Mouse (Mus musculus) neural tube, embryonic 15.5 days (tissue): Measurements from ENCODE around the gene Olfr1197. TPM values are rescaled to one million over a fixed set of nuclear protein-coding genes. Genes with fewer than 3 reads are reported as not detected.

Experiments
- ATAC-seq: fragments of 200-750 bp; cut with Nextera tagmentation; 2 replicates; pipeline ENCODE4 v1.8.0; 2017; ENCODE audit warnings: mild to moderate bottlenecking, moderate TSS enrichment, moderate library complexity; ENCODE audit not compliant: low FRiP score
- H3K27ac ChIP-seq: fragments of 300-500 bp; sonication (generic); replicated peaks from 2 replicates; pipeline ENCODE4 v1.5.1; 2015; ENCODE audit warnings: mild to moderate bottlenecking, inconsistent platforms
- H3K27me3 ChIP-seq: fragments of 300-500 bp; sonication (generic); replicated peaks from 2 replicates; pipeline ENCODE4 v1.6.1; 2015; ENCODE audit warnings: inconsistent platforms
- H3K36me3 ChIP-seq: fragments of 300-500 bp; sonication (generic); 2 replicates; pipeline ENCODE4 v1.6.1; 2015; ENCODE audit warnings: inconsistent platforms
- H3K4me1 ChIP-seq: fragments of 300-500 bp; sonication (generic); 2 replicates; pipeline ENCODE4 v1.6.1; 2015; ENCODE audit warnings: inconsistent platforms
- H3K4me2 ChIP-seq: fragments of 300-500 bp; sonication (generic); 2 replicates; pipeline ENCODE4 v1.6.1; 2015; ENCODE audit warnings: inconsistent platforms, mild to moderate bottlenecking, moderate library complexity
- H3K4me3 ChIP-seq: fragments of 300-500 bp; sonication (generic); replicated peaks from 2 replicates; pipeline ENCODE4 v1.5.1; 2015; ENCODE audit warnings: mild to moderate bottlenecking, inconsistent platforms
- H3K9ac ChIP-seq: fragments of 300-500 bp; sonication (generic); replicated peaks from 2 replicates; pipeline ENCODE4 v1.6.1; 2015; ENCODE audit warnings: mild to moderate bottlenecking, inconsistent platforms
- H3K9me3 ChIP-seq: fragments of 300-500 bp; sonication (generic); replicated peaks from 2 replicates; pipeline ENCODE4 v1.6.1; 2016; ENCODE audit warnings: inconsistent platforms
- WGBS: fragments of 180-500 bp; shearing (Covaris S2); methylation state at CpG from one replicate; pipeline ENCODE4 v1.1.7; 2015; ENCODE audit warnings: mixed read lengths; 5-methylcytosine and 5-hydroxymethylcytosine counted together
- polyA plus RNA-seq: library from polyadenylated mRNA; unstranded; fragments of >200 nt; fragmentation: Nextera tagmentation; extraction: Ambion mirVana; gene quantifications from 2 replicates; pipeline ENCODE4 v1.2.1, GENCODE M21; 2015

The Olfr1197 gene
- polyA plus RNA-seq, result not detected in 2 replicates

DNA sequence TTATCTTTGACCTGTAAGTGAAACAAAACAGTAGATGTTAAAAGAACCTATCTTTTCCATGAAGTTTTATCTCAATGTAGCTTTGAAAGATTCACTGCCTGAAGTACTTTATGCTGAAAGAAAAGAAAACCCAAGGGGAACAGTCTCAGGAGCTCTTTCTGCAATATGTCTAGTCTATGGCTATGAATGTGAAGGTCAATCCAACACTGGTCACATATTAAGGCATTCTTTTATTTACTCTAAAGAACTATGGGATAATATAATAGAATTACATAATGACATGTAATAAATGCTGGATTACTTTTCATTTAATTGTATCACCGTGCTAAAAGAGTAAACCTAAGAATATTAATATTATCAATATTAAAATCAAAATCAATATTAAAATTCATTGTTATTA lies at the start of gene Olfr1197:
Gene Olfr1197 (minus strand): TSS at position 101 of the 400 bp plus-strand sequence.
- Histone ChIP-seq H3K27ac (no peak within 1 kb of the TSS), H3K4me1 (no peaks in the 10 kb centered on the region), H3K9ac (no peak within 1 kb of the TSS), H3K36me3 (no peaks in the 10 kb centered on the region), H3K27me3 (no peaks in the 10 kb centered on the region), H3K9me3 (no peaks in the 10 kb centered on the region), H3K4me3 (no peak within 1 kb of the TSS), H3K4me2 (no peak within 1 kb of the TSS)
- ATAC-seq, result no peak
- 81% methylated on average over 1 of the region's 1 CpGs for WGBS

DNA sequence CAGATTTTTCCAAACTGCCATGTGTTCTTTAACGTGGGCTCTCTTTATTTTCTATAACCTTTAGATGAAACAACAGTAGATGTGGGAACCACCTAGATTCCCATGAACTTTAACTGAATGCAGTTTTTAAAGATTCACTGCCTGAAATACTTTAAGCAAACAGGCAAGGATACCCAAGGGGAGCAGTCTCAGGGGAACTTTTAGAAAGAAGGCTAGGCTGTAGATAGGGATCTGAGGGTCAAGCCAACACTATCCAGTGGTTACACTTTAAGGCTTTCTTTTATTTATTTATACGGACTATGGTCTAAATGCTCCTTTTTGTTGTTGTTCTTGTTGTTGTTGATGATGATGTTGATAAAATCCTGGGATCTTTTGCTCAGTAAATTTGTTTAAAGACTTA lies 38.2 kb upstream of the Olfr1197 start, which contains the start of gene Olfr1200:
Gene Olfr1200 (minus strand): TSS at position 101 of the 400 bp plus-strand sequence.
- Histone ChIP-seq H3K9ac (no peak within 1 kb of the TSS), H3K4me1 (no peaks in the 10 kb centered on the region), H3K27ac (no peak within 1 kb of the TSS), H3K9me3 (no peaks in the 10 kb centered on the region), H3K4me2 (no peak within 1 kb of the TSS), H3K27me3 (no peaks in the 10 kb centered on the region), H3K4me3 (no peak within 1 kb of the TSS), H3K36me3 (no peaks in the 10 kb centered on the region)
- ATAC-seq, result no peak
- 83% methylated on average over 2 of the region's 2 CpGs for WGBS

DNA sequence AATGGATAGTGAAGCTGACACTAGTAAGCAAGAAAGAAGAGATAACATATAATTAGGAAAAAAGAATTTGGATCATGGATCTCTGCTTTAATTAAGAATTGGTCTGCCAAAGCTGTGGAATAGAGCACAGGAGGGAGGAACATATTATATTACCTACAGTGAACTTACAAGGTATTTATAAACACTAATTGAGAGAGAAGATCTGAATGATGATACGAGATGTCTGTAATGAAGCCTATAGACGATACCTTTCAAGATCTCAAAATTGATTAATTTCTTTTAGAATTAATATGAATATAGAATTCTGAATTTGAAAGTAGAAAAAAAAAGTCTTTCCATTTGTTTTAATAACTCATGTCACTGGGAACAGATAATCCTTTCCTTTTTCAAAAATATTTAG lies 28.2 kb upstream of the Olfr1197 start, which contains the start of gene Olfr1199:
Gene Olfr1199 (minus strand): TSS at position 101 of the 400 bp plus-strand sequence.
- H3K36me3 ChIP-seq, result no peaks in the 10 kb centered on the region
- no peaks in the 10 kb centered on the region for H3K4me1 ChIP-seq
- ATAC-seq, result no peak
- no peak within 1 kb of the TSS for H3K4me2 ChIP-seq
- H3K9ac ChIP-seq, result no peak within 1 kb of the TSS
- H3K9me3 ChIP-seq, result no peaks in the 10 kb centered on the region
- no peaks in the 10 kb centered on the region for H3K27me3 ChIP-seq
- WGBS, result 94% methylated on average over 2 of the region's 2 CpGs
- H3K4me3 ChIP-seq, result no peak within 1 kb of the TSS
- H3K27ac ChIP-seq, result no peak within 1 kb of the TSS

DNA sequence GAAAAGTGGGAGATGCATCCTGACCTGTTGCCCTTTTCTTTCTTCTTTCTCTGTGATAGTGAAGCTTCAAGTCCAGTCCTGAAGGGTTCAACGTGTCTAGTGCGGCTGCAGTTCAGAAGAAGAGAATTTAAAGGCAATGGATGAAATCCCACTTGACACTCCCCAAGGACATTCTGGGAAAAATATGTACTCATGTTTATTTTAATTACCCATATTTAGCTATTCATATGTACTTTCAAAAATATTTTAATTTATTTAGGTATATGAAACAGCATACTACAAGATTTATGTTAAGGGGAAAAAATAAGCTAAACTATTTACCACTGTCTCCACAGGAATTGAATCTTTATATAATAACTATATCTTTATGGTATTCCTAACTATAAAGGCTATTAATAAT lies 19.1 kb upstream of the Olfr1197 start, which contains the start of gene Olfr1198:
Gene Olfr1198 (minus strand): TSS at position 101 of the 400 bp plus-strand sequence.
- Histone ChIP-seq H3K4me1 (no peaks in the 10 kb centered on the region), H3K9ac (no peak within 1 kb of the TSS), H3K4me3 (no peak within 1 kb of the TSS), H3K4me2 (no peak within 1 kb of the TSS), H3K36me3 (no peaks in the 10 kb centered on the region), H3K9me3 (no peaks in the 10 kb centered on the region), H3K27me3 (no peaks in the 10 kb centered on the region), H3K27ac (no peak within 1 kb of the TSS)
- 98% methylated on average over 2 of the region's 2 CpGs for WGBS
- ATAC-seq, result no peak

DNA sequence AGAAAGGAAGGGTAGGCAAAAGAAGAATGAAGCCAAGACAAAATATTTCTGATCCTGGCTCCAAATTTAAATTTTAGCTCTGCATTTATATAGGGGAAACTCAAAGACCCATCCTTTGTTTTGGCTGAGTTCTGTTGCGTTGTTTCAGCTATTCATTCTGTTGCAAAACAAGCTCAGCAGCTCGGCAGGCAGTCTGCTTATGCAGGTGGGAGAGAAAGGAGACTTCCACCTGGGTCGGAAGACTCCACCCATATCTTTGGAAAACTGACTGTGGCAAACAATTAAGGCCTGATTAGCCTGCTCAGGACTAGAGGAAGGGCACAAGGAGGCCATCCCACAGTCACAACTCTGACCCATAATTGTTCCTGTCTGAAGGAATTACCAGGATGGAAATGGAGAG lies 11.2 kb upstream of the Olfr1197 start:
- no peak for ATAC-seq
- no peak overlapping the region for H3K27ac ChIP-seq
- no peak overlapping the region for H3K4me2 ChIP-seq
- H3K9ac ChIP-seq, result no peak overlapping the region
- H3K27me3 ChIP-seq, result no peaks in the 10 kb centered on the region
- H3K4me3 ChIP-seq, result no peak overlapping the region
- H3K4me1 ChIP-seq, result no peaks in the 10 kb centered on the region
- H3K9me3 ChIP-seq, result no peaks in the 10 kb centered on the region
- no peaks in the 10 kb centered on the region for H3K36me3 ChIP-seq
- WGBS, result 74% methylated on average over 3 of the region's 3 CpGs

DNA sequence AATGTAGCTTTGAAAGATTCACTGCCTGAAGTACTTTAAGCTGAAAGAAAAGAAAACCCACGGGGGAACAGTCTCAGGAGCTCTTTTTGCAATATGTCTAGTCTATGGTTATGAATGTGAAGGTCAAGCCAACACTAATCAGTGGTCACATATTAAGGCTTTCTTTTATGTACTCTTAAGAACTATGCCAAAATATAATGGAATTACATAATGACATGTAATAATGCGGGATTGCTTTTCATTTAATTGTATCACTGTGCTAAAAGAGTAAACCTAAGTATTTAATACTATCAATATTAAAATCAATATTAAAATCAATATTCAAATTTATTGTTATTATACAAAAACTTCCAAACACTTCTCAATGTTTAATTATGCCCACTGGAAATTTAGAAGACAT lies 27.7 kb downstream of the Olfr1197 start, which contains the start of gene Olfr1196:
Gene Olfr1196 (minus strand): TSS at position 101 of the 400 bp plus-strand sequence.
- no peak for ATAC-seq
- Histone ChIP-seq H3K9me3 (no peaks in the 10 kb centered on the region), H3K4me2 (no peak within 1 kb of the TSS), H3K36me3 (no peaks in the 10 kb centered on the region), H3K9ac (no peak within 1 kb of the TSS), H3K27me3 (no peaks in the 10 kb centered on the region), H3K27ac (no peak within 1 kb of the TSS), H3K4me3 (no peak within 1 kb of the TSS), H3K4me1 (no peaks in the 10 kb centered on the region)
- 86% methylated on average over 2 of the region's 2 CpGs for WGBS

DNA sequence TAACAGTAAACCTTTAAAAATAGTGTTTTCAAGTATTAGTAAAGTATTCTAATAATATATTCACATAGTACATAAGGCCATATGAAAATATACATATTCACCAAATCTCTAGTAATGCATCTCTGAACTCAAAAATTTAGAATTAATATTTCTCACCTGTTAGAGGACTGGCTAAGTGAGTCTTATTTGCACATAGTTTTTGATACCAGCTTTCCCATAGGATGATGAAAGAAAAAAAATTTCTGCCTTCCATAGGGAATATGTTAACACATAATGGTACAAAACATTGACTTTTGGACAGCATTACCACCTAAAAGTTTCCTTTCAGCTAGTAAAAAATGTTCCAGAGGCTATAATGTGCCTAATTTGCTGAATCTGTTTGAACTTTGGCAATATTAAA lies 43.1 kb downstream of the Olfr1197 start, which contains the start of gene Olfr1195:
Gene Olfr1195 (minus strand): TSS at position 101 of the 400 bp plus-strand sequence.
- no peak within 1 kb of the TSS for H3K9ac ChIP-seq
- no peak within 1 kb of the TSS for H3K4me3 ChIP-seq
- H3K9me3 ChIP-seq, result no peaks in the 10 kb centered on the region
- no peaks in the 10 kb centered on the region for H3K36me3 ChIP-seq
- no peaks in the 10 kb centered on the region for H3K27me3 ChIP-seq
- no peaks in the 10 kb centered on the region for H3K4me1 ChIP-seq
- no peak for ATAC-seq
- no peak within 1 kb of the TSS for H3K27ac ChIP-seq
- no peak within 1 kb of the TSS for H3K4me2 ChIP-seq

Other genes starting within 250 kb of the Olfr1197 start
- gene Olfr1184, start 248.8 kb downstream of the Olfr1197 start, polyA plus RNA-seq, result not detected in 2 replicates
- gene Olfr1185-ps1, start 239.0 kb downstream of the Olfr1197 start, polyA plus RNA-seq, result not detected in 2 replicates
- not detected in 2 replicates for gene Olfr1186, start 213.8 kb downstream of the Olfr1197 start, polyA plus RNA-seq
- not detected in 2 replicates for gene Olfr1188, start 175.4 kb downstream of the Olfr1197 start, polyA plus RNA-seq
- not detected in 2 replicates for gene Olfr1189, start 145.9 kb downstream of the Olfr1197 start, polyA plus RNA-seq
- not detected in 2 replicates for gene Olfr1191-ps1, start 91.8 kb downstream of the Olfr1197 start, polyA plus RNA-seq
- gene Olfr1192-ps1, start 83.9 kb downstream of the Olfr1197 start, polyA plus RNA-seq, result not detected in 2 replicates
- gene Olfr1193, start 56.7 kb downstream of the Olfr1197 start, polyA plus RNA-seq, result not detected in 2 replicates
- gene Olfr1195, start 43.2 kb downstream of the Olfr1197 start, polyA plus RNA-seq, result not detected in 2 replicates
- not detected in 2 replicates for gene Olfr1196, start 27.8 kb downstream of the Olfr1197 start, polyA plus RNA-seq
- not detected in 2 replicates for gene Olfr1198, start 19.0 kb upstream of the Olfr1197 start, polyA plus RNA-seq
- gene Olfr1199, start 28.1 kb upstream of the Olfr1197 start, polyA plus RNA-seq, result not detected in 2 replicates
- gene Olfr1200, start 38.1 kb upstream of the Olfr1197 start, polyA plus RNA-seq, result not detected in 2 replicates
- not detected in 2 replicates for gene Olfr1201, start 60.7 kb upstream of the Olfr1197 start, polyA plus RNA-seq
- gene Olfr1202, start 82.1 kb upstream of the Olfr1197 start, polyA plus RNA-seq, result 0.08 TPM in 1 of 2 replicates, not detected in the other
- not detected in 2 replicates for gene Olfr1205, start 97.4 kb upstream of the Olfr1197 start, polyA plus RNA-seq
- not detected in 2 replicates for gene Olfr1204, start 116.9 kb upstream of the Olfr1197 start, polyA plus RNA-seq
- not detected in 2 replicates for gene Olfr1206, start 130.9 kb upstream of the Olfr1197 start, polyA plus RNA-seq
- not detected in 2 replicates for gene Olfr1208, start 169.9 kb upstream of the Olfr1197 start, polyA plus RNA-seq
- not detected in 2 replicates for gene Olfr1209, start 182.8 kb upstream of the Olfr1197 start, polyA plus RNA-seq
- gene Olfr1211, start 205.7 kb upstream of the Olfr1197 start, polyA plus RNA-seq, result not detected in 2 replicates
- gene Olfr1212, start 221.6 kb upstream of the Olfr1197 start, polyA plus RNA-seq, result not detected in 2 replicates
- gene Gm13762, start 247.9 kb upstream of the Olfr1197 start, polyA plus RNA-seq, result not detected in 2 replicates